Mouse (Mus musculus) left cerebral cortex, postnatal 4 days (tissue): Measurements from ENCODE around the gene Sec24c. TPM values are rescaled to one million over a fixed set of nuclear protein-coding genes. Genes with fewer than 3 reads are reported as not detected.
"Not testable (repeated sequence)": the region's sequence is repeated elsewhere in the genome, so short reads cannot be mapped to it uniquely, and the experiment has no call there.

Experiments used
- DNase-seq: peaks from one replicate; pipeline ENCODE4 v3.0.0-alpha.2; 2022
- intact Hi-C: fragments of 180-260 bp; cut with DNase I; formaldehyde crosslinking; loops from one replicate; pipeline ENCODE4 v1.15.1; 2025
- total RNA-seq, 2 experiments: library from RNA; stranded (reverse); gene quantifications; 2 replicates each; pipeline ENCODE4 v1.2.3; 2021

Sec24c gene
- total RNA-seq, result 100 to 1,000 TPM; 124 to 151 TPM

- DNase-seq, result peak; percentile 99
- intact Hi-C loops, result no loop called here
Observed at GRCm38 (mm10) chr14:20674064-20674833, at the start of gene Sec24c. Gene Sec24c (plus strand): TSS chr14:20674308.

- DNase-seq, result no peak
- intact Hi-C loops, result no loop called here
Observed at GRCm38 (mm10) chr14:20626447-20626846, 47.7 kb upstream of the Sec24c start.

- intact Hi-C loops, result no loop called here
- peak; percentile 11 for DNase-seq
Observed at GRCm38 (mm10) chr14:20626971-20627370, 47.1 kb upstream of the Sec24c start.

GRCm38 (mm10) chr14:20631253-20631652, 42.9 kb upstream of the Sec24c start:
- no peak for DNase-seq
- intact Hi-C loops, result no loop called here

- no peak for DNase-seq
- intact Hi-C loops, result no loop called here
Observed at GRCm38 (mm10) chr14:20635546-20635945, 38.6 kb upstream of the Sec24c start.

- intact Hi-C loops, DNase-seq: not testable (repeated sequence)
Observed at GRCm38 (mm10) chr14:20636968-20637367, 37.1 kb upstream of the Sec24c start.

GRCm38 (mm10) chr14:20637818-20638574, 36.1 kb upstream of the Sec24c start:
- no peak for DNase-seq
- intact Hi-C loops, result no loop called here

GRCm38 (mm10) chr14:20638702-20639101, 35.4 kb upstream of the Sec24c start:
- no peak for DNase-seq
- intact Hi-C loops, result no loop called here

- intact Hi-C loops, result no loop called here
- DNase-seq, result no peak
Observed at GRCm38 (mm10) chr14:20639918-20640619, 34.0 kb upstream of the Sec24c start.

- intact Hi-C loops, result no loop called here
Observed at GRCm38 (mm10) chr14:20640644-20641437, 33.3 kb upstream of the Sec24c start, which contains the start of gene Usp54. Gene Usp54 (minus strand): TSS chr14:20641063.

GRCm38 (mm10) chr14:20641438-20641875, 32.7 kb upstream of the Sec24c start:
- no peak for DNase-seq
- intact Hi-C loops, result no loop called here

More at GRCm38 (mm10) chr14:20640644-20641437, 33.3 kb upstream of the Sec24c start, which contains the start of gene Usp54:
- peak; percentile 98 for DNase-seq

- intact Hi-C loops, result no loop called here
- DNase-seq, result no peak
Observed at GRCm38 (mm10) chr14:20645547-20645946, 28.6 kb upstream of the Sec24c start.

GRCm38 (mm10) chr14:20646381-20646780, 27.7 kb upstream of the Sec24c start:
- intact Hi-C loops, result no loop called here
- DNase-seq, result no peak

GRCm38 (mm10) chr14:20651000-20651399, 23.1 kb upstream of the Sec24c start:
- intact Hi-C loops, result no loop called here
- no peak for DNase-seq

- intact Hi-C loops, result no loop called here
- no peak for DNase-seq
Observed at GRCm38 (mm10) chr14:20651722-20652256, 22.3 kb upstream of the Sec24c start.

- intact Hi-C loops, result loop anchor here (5.0 kb wide), 1 partner anchor 78 kb away; no protein-coding TSS in a partner anchor
- no peak for DNase-seq
Observed at GRCm38 (mm10) chr14:20654690-20655421, 19.3 kb upstream of the Sec24c start.

- intact Hi-C loops, result loop anchor here (5.0 kb wide), 1 partner anchor 78 kb away; no protein-coding TSS in a partner anchor
- no peak for DNase-seq
Observed at GRCm38 (mm10) chr14:20655731-20656130, 18.4 kb upstream of the Sec24c start.

GRCm38 (mm10) chr14:20656361-20656760, 17.7 kb upstream of the Sec24c start, which contains the start of gene Myoz1:
Gene Myoz1 (minus strand): TSS chr14:20656540.
- intact Hi-C loops, result loop anchor here (5.0 kb wide), 1 partner anchor 79 kb away; no protein-coding TSS in a partner anchor
- DNase-seq, result no peak

GRCm38 (mm10) chr14:20658326-20658725, 15.8 kb upstream of the Sec24c start:
- DNase-seq, result no peak
- intact Hi-C loops, result loop anchor here (5.0 kb wide), 1 partner anchor 81 kb away; no protein-coding TSS in a partner anchor
